Mouse (Mus musculus) left cerebral cortex, adult 6 months (tissue): ENCODE results near the gene Prps1l3. TPM values are rescaled to one million over a fixed set of nuclear protein-coding genes. Genes with fewer than 3 reads are reported as not detected.

Experiments
- long read RNA-seq, 2 experiments: library from polyadenylated mRNA; unstranded; transcript quantifications; one replicate each; pipeline ENCODE4 v2.0.0; 2019 to 2020
- polyA plus RNA-seq: library from polyadenylated mRNA; unstranded; fragments of <200 nt; fragmentation: Nextera tagmentation; gene quantifications from 2 replicates; pipeline ENCODE4 v1.2.3, GENCODE M21; 2021

Gene Prps1l3
- 10.6 and 11.6 TPM in 2 replicates for polyA plus RNA-seq
- long read RNA-seq, experiment 1, transcript Prps1l3-201 (2 exons, 1,720 nt) = major isoform, 134 of 145 reads
- long read RNA-seq, experiment 1, partial matches to known transcripts = 8 of 145 reads
- long read RNA-seq, experiment 1, other reads (novel, unspliced or antisense) = 3 of 145 reads
- long read RNA-seq, experiment 2, transcript Prps1l3-201 (2 exons, 1,720 nt) = major isoform, 12 of 12 reads
- long read RNA-seq, experiment 2, partial matches to known transcripts = 0 of 12 reads
- long read RNA-seq, experiment 2, other reads (novel, unspliced or antisense) = 0 of 12 reads

DNA sequence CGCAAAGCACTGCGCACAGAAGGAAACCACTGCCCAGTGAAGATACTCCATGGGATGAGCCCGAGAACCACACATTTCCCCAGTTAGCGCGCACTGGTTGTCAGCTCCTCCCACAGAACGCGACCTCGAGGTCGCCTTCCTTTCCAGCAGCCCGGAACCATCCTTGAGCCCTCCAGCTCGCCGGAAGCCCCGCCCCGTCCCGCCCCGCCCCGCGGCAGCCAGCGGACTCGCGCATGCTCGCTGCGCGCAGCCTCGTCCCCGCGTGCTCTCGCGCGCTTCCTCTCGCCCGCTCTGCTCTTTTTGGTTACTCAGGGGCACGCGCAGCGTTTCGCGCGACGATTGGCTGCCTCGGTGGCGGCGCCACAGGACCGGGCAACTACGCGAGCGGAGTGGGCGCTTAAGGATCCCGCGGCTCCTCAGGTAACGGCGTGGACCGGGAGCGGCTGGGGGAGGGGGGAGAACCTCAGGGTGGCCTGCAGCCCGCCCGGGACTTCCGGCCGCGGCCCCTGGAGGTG, at the start of gene Prps1l3, which contains the start of gene Mipol1:
TSS of gene Prps1l3 (plus strand) at position 221 of the 515 bp plus-strand sequence.
TSS of gene Mipol1 (plus strand) at position 236 of the 515 bp plus-strand sequence.

DNA sequence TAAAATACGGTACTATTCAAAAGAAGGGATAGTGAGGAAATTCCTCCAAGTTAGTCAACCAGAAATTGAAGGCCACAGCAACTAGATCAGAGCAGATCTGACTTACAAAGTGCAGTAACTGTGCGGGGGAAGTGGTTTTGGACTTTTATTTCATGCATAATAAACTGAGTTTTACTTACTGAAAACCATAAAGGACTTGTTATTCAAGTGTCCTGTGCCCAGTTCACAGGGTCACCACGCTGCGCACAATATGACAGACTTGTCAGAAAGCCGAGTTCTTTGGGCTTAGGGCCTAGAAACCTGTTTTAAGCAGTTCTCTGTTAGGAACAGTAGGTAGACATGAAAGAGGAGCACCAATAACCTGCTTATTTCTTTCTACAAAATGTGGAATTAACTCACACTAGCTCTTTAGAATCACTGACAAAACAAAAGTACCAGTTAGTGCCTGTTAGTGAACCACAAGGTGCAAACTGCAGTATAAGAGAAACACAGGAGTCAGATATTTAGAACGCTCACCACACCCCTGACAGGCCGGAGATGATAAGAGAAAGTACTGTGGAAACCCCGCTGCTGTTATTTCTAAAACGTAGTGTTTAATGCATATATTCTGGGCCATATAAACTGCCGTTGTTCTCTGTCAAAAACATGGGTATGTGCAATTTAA, 32.7 kb upstream of the Prps1l3 start, which contains the start of gene Slc25a21:
TSS of gene Slc25a21 (minus strand) at position 110 of the 664 bp plus-strand sequence.

Other genes starting within 250 kb of the Prps1l3 start
- 1.1 and 1.5 TPM in 2 replicates for gene Slc25a21, start 32.9 kb upstream of the Prps1l3 start, polyA plus RNA-seq
- gene Mipol1, start within 50 bp of the Prps1l3 start, polyA plus RNA-seq = 4.4 and 5.8 TPM in 2 replicates